ENCODE assay signal across 13 mouse cellular contexts in the genomic region with DNA sequence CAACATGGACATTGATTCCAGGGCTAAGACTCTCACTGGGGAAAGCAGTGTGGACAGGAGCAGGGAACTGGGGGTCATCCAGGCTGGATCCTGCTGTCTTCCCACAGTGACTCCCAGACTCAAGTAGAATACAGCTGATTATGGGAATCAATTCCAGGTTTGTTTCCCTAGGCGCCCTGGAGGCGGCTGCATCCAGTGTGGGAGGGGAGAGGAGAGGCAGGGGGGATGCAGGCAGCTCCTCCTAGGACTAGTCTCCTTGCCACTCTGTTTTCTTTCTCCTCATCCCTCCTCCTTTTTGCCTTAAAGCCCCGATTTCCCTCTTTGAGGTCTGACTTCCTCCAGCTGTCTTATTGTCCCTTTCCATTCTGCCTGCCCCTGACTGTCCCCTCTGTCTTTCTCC. TPM values are rescaled to one million over a fixed set of nuclear protein-coding genes. Genes with fewer than 3 reads are reported as not detected.
DNase-seq lines count a peak whose midpoint lies in the region; ATAC-seq and TF ChIP-seq lines count a peak whose summit lies in the region.
"Had no signal": no experiment of that assay in that cellular context is flagged by ENCODE, and none has a peak within 500 bp of the region (broad histone marks: within the 10 kb centered on the region; RNA-seq: fewer than 3 reads in every experiment).

No protein-coding gene starts in this region.

- peak overlapping the region; percentile 79 for H3K27ac ChIP-seq in cerebellum, adult 2 months (ENCODE audit: insufficient read depth, low read length)
- H3K27ac ChIP-seq in hindbrain, embryonic 11.5 days (ENCODE audit: low read depth, low read length): peak overlapping the region; percentile 66
- peak overlapping the region; percentile 86 for H3K27ac ChIP-seq in midbrain, embryonic 14.5 days (replicated peaks; ENCODE audit: low read depth, low read length)
- H3K27ac ChIP-seq: heart, embryonic 15.5 days; lung, embryonic 15.5 days had no signal

- TF ChIP-seq CTCF in cerebellum, adult 2 months (IDR thresholded peaks at IDR 0.05; ENCODE audit: borderline replicate concordance, insufficient read depth, low read depth, low read length): no peak
- TF ChIP-seq CTCF in brain, embryonic 14.5 days (IDR thresholded peaks at IDR 0.05; ENCODE audit: borderline replicate concordance, extremely low read depth, insufficient read depth, insufficient read length): no peak; the same call in 1 of the 2 replicates

- peaks cover 42% of the 10 kb centered on the region for H3K4me1 ChIP-seq in cerebellum, adult 2 months (ENCODE audit: control insufficient read depth, insufficient read depth, low read length)
- H3K4me1 ChIP-seq in hindbrain, embryonic 11.5 days (replicated peaks; ENCODE audit: control insufficient read depth, insufficient read depth, low read length): peaks cover 7% of the 10 kb centered on the region
- H3K4me1 ChIP-seq in midbrain, embryonic 14.5 days (ENCODE audit: control insufficient read depth, insufficient read depth, low read length): peaks cover 23% of the 10 kb centered on the region

- H3K9ac ChIP-seq in hindbrain, embryonic 11.5 days (ENCODE audit: low read depth, low read length): no peak overlapping the region
- H3K9ac ChIP-seq in midbrain, embryonic 14.5 days (replicated peaks; ENCODE audit: low read length): no peak overlapping the region
- H3K9ac ChIP-seq: heart, embryonic 15.5 days; lung, embryonic 15.5 days had no signal

- H3K36me3 ChIP-seq in hindbrain, embryonic 11.5 days (ENCODE audit: control insufficient read depth, insufficient read depth, low read length): no peaks in the 10 kb centered on the region
- no peaks in the 10 kb centered on the region for H3K36me3 ChIP-seq in midbrain, embryonic 14.5 days (ENCODE audit: control insufficient read depth, insufficient read depth, low read length)
- H3K36me3 ChIP-seq: heart, embryonic 15.5 days; lung, embryonic 15.5 days had no signal

- ATAC-seq in hindbrain, embryonic 11.5 days (ENCODE audit: low FRiP score): no peak
- ATAC-seq in midbrain, embryonic 14.5 days (ENCODE audit: low FRiP score, low TSS enrichment): peak; percentile 14; the same call in 1 of the 2 replicates
- no peak for ATAC-seq in inflammation-experienced regulatory T-cells, adult 6 months

- WGBS in cerebellum, adult 2 months: 49% methylated on average over 2 of the region's 3 CpGs
- WGBS in hindbrain, embryonic 11.5 days: 8% methylated on average over 2 of the region's 3 CpGs
- WGBS in midbrain, embryonic 14.5 days: 0% methylated on average over 3 of the region's 3 CpGs

- H3K4me3 ChIP-seq in cerebellum, adult 2 months (replicated peaks; ENCODE audit: insufficient read depth, low read depth, low read length): no peak overlapping the region
- no peak overlapping the region for H3K4me3 ChIP-seq in hindbrain, embryonic 11.5 days (ENCODE audit: low read depth, low read length)
- H3K4me3 ChIP-seq in midbrain, embryonic 14.5 days (replicated peaks; ENCODE audit: low read depth, low read length): no peak overlapping the region
- H3K4me3 ChIP-seq: heart, embryonic 15.5 days; lung, embryonic 15.5 days had no signal

- H3K9me3 ChIP-seq in hindbrain, embryonic 11.5 days (ENCODE audit: control insufficient read depth, low read length): no peaks in the 10 kb centered on the region
- H3K9me3 ChIP-seq in midbrain, embryonic 14.5 days (ENCODE audit: control insufficient read depth, low read length): no peaks in the 10 kb centered on the region
- H3K9me3 ChIP-seq: heart, embryonic 15.5 days; lung, embryonic 15.5 days had no signal

- no peak for TF ChIP-seq POLR2A in cerebellum, adult 2 months (IDR thresholded peaks at IDR 0.05; ENCODE audit: borderline replicate concordance, insufficient read depth, low read length)
- no peak for TF ChIP-seq POLR2A in brain, embryonic 14.5 days (IDR thresholded peaks at IDR 0.05; ENCODE audit: borderline replicate concordance, extremely low read depth, insufficient read depth, insufficient read length, poor library complexity, severe bottlenecking)

- no peak overlapping the region for H3K4me2 ChIP-seq in hindbrain, embryonic 11.5 days (replicated peaks; ENCODE audit: low read depth, low read length)
- H3K4me2 ChIP-seq in midbrain, embryonic 14.5 days (ENCODE audit: low read length): no peak overlapping the region
- H3K4me2 ChIP-seq: heart, embryonic 15.5 days; lung, embryonic 15.5 days had no signal

- DNase-seq in cerebellum, adult 2 months: no peak
- DNase-seq in cerebellum, adult 9-10 months: no peak
- peak; percentile 65 for DNase-seq in brain, embryonic 14.5 days (ENCODE audit: low read depth)
- DNase-seq in hindbrain, embryonic 11.5 days (ENCODE audit: low spot score): no peak
- peak; percentile 61 for DNase-seq in midbrain, embryonic 14.5 days
- DNase-seq in liver: no peak
- no peak for DNase-seq in urinary bladder, postnatal 14 days (ENCODE audit: low spot score)
- DNase-seq: cerebellum, adult 18-20 months; gastrocnemius, postnatal 25 days; kidney, postnatal 25 days had no signal

- no peaks in the 10 kb centered on the region for H3K27me3 ChIP-seq in cerebellum, adult 2 months (ENCODE audit: control insufficient read depth, insufficient read depth, low read length)
- H3K27me3 ChIP-seq in hindbrain, embryonic 11.5 days (ENCODE audit: control insufficient read depth, insufficient read depth, low read length): no peaks in the 10 kb centered on the region
- no peaks in the 10 kb centered on the region for H3K27me3 ChIP-seq in midbrain, embryonic 14.5 days (ENCODE audit: control insufficient read depth, insufficient read depth, low read length)
- H3K27me3 ChIP-seq: lung, embryonic 15.5 days had no signal

RNA-seq across cellular contexts. Expression of gene Cmklr1, which starts 59.1 kb away (rescaled TPM):
- 2.2 and 3.0 TPM in 2 replicates for polyA plus RNA-seq in cerebellum, adult 2 months (2012; rRNA removed)
- 2.7 and 3.9 TPM in 2 replicates for polyA plus RNA-seq in brain, embryonic 14.5 days (2012; rRNA removed)
- polyA plus RNA-seq in hindbrain, embryonic 11.5 days (2014; fragmentation: Nextera tagmentation; extraction: Ambion mirVana): 1.1 and 3.1 TPM in 2 replicates
- polyA plus RNA-seq in midbrain, embryonic 14.5 days (2014; fragmentation: Nextera tagmentation; extraction: Ambion mirVana): 1.2 and 2.1 TPM in 2 replicates
- under 1 TPM in 1 of 3 experiments, not detected in 2; 0.24 TPM for polyA plus RNA-seq in inflammation-experienced regulatory T-cells, adult 6 months (2017; shearing (Covaris generic))

Comparison
In these comparisons a context has a peak if more than half of its experiments do, and no peak if none do; other contexts are left out.
1. DNase-seq: peak in brain, embryonic 14.5 days (single experiment) and midbrain, embryonic 14.5 days (single experiment); none in cerebellum, adult 2 months (0 of 2), cerebellum, adult 9-10 months (single experiment), hindbrain, embryonic 11.5 days (single experiment), liver (single experiment) and urinary bladder, postnatal 14 days (single experiment).
2. Peak in every context shown above with its lines, with median percentiles within 50 percentile points of each other: H3K27ac ChIP-seq.